Mouse (Mus musculus) CH12.LX (cell line): ENCODE data around the gene Gm15127. TPM values are rescaled to one million over a fixed set of nuclear protein-coding genes. Genes with fewer than 3 reads are reported as not detected.
"Not testable (repeated sequence)": the region's sequence is repeated elsewhere in the genome, so short reads cannot be mapped to it uniquely, and the experiment has no call there.

Experiments
- DNase-seq: peaks from one replicate; pipeline ENCODE4 v3.0.0-alpha.2; 2013; ENCODE audit errors: extremely low read depth
- H3K27ac ChIP-seq: 2 replicates; pipeline ENCODE4 v1.5.1; 2012; ENCODE audit warnings: low read depth, mild to moderate bottlenecking, control low read depth, moderate library complexity; ENCODE audit not compliant: insufficient read depth
- H3K27me3 ChIP-seq: replicated peaks from 2 replicates; pipeline ENCODE3; 2012; ENCODE audit warnings: inconsistent platforms
- H3K36me3 ChIP-seq, 2 experiments: replicated peaks in 1 of 2; 2 replicates each; pipeline versions ENCODE3 to v1.6.1; 2012; ENCODE audit warnings: inconsistent platforms in 1 of 2, low read length in 1 of 2, mild to moderate bottlenecking in 1 of 2, mixed read lengths in 1 of 2, moderate library complexity in 1 of 2; ENCODE audit not compliant: control insufficient read depth in 1 of 2, insufficient read depth in 1 of 2
- H3K4me1 ChIP-seq, 2 experiments: 2 replicates each; pipeline ENCODE4 v1.6.1; 2012; ENCODE audit warnings: inconsistent platforms in 1 of 2, moderate library complexity in 1 of 2; ENCODE audit not compliant: insufficient read depth in 2 of 2, control insufficient read depth in 1 of 2
- H3K4me2 ChIP-seq: 2 replicates; pipeline ENCODE4 v1.6.1; 2012; ENCODE audit warnings: low read depth, mild to moderate bottlenecking, control low read depth; ENCODE audit not compliant: poor library complexity, insufficient read depth, severe bottlenecking
- H3K4me3 ChIP-seq, 3 experiments: fragments of 150-350 bp in 1 of 3; sonication (generic) in 1 of 3; replicated peaks in 1 of 3; 2 replicates each; pipeline versions ENCODE3 to v1.5.1; 2011 to 2012; ENCODE audit warnings: low read depth in 2 of 3, low read length in 2 of 3, mild to moderate bottlenecking in 2 of 3, moderate library complexity in 2 of 3, control low read depth in 1 of 3, improper control_type of control experiment in 1 of 3, inconsistent platforms in 1 of 3, mixed read lengths in 1 of 3; ENCODE audit not compliant: poor library complexity in 1 of 3
- H3K79me2 ChIP-seq: replicated peaks from 2 replicates; pipeline ENCODE4 v1.6.1; 2012; ENCODE audit warnings: mild to moderate bottlenecking, moderate library complexity; ENCODE audit not compliant: control insufficient read depth, poor library complexity, insufficient read depth, severe bottlenecking; ENCODE audit errors: extremely low read depth
- H3K9ac ChIP-seq: 2 replicates; pipeline ENCODE4 v1.6.1; 2012; ENCODE audit warnings: low read depth, mild to moderate bottlenecking, control low read depth, moderate library complexity; ENCODE audit not compliant: insufficient read depth
- H3K9me3 ChIP-seq: replicated peaks from 2 replicates; pipeline ENCODE3; 2012; ENCODE audit warnings: low read length, inconsistent platforms, mixed read lengths
- dilution Hi-C: fragments of 300-500 bp; cut with MboI; formaldehyde crosslinking; loops from 2 replicates; pipeline ENCODE4 v1.14.3; 2020; ENCODE audit warnings: low sequenced_read_pairs; ENCODE audit not compliant: extremely low pct_unique_long_range_greater_than_20kb, extremely low pct_ligation_motif_present
- in situ Hi-C: fragments of 300-500 bp; cut with MboI; formaldehyde crosslinking; loops from 3 replicates; pipeline ENCODE4 v1.14.3; 2019; ENCODE audit warnings: low sequenced_read_pairs, low pct_ligation_motif_present, low pct_unique_long_range_greater_than_20kb, mixed read lengths
- polyA plus RNA-seq: library from polyadenylated mRNA; unstranded; fragments of >175 nt; gene quantifications from 2 replicates; pipeline ENCODE4 v1.2.1, GENCODE M21; 2012; ENCODE audit warnings: low read depth; ENCODE audit not compliant: insufficient read length
- total RNA-seq, 2 experiments: library from RNA; depleted of rRNA; stranded (reverse); fragments of 300-350 nt in 1 of 2; fragments of >200 nt in 1 of 2; gene quantifications; 2 replicates each; pipeline ENCODE4 v1.2.3; 2012 to 2014

Gm15127 gene
- total RNA-seq (2012; rRNA removed): not detected in 2 replicates
- total RNA-seq (2014; rRNA removed): not detected in 2 replicates
- polyA plus RNA-seq: not detected in 2 replicates

DNA sequence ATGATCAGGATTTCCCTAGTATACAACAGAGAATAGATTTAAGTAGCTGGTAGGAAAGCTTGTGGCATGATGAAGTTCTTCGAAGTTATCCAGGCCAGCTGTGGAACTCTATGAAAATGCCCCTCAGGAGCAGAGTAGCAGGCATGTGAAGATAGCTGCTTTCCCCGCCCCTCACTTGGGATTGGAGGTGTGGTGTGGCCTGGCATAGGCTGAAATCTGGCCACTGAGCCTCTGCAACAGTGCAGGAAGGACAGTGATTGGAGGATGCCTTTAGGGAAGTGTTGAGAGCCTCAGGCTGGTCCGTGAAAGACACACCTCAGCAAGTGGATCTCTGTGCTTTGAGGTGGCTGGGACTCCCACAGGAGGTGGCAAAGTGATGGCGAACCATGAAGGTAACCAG, at the start of gene Gm15127:
Gm15127 (plus strand) TSS at position 301 of the 400 bp plus-strand sequence.
- H3K4me3 ChIP-seq, H3K9ac ChIP-seq, in situ Hi-C loops, H3K4me2 ChIP-seq, H3K4me1 ChIP-seq, H3K79me2 ChIP-seq, H3K36me3 ChIP-seq, DNase-seq, H3K9me3 ChIP-seq, H3K27me3 ChIP-seq, dilution Hi-C loops, H3K27ac ChIP-seq: not testable (repeated sequence)

DNA sequence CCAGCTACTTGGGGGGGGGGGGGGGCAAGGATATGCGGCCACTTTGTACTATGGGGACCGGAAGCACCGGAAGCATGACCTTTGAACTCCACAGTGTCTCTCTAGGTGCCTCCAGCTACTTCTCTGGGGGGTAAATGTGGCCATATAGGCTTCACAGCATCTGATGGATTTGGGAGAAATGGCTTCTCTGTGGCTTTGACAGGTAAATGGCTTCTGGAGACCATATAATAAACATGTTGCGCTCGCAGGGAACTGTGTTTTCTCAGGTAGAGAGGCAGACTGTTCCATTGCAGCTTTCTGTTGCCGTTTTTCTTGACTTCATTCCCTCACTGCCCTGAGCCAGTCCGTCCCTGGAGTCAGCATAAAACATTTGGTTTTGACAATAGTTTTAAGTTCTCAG, 48.3 kb upstream of the Gm15127 start, which contains the start of gene Gm8334:
Gm8334 (minus strand) TSS at position 101 of the 400 bp plus-strand sequence.
- H3K4me1 ChIP-seq, H3K9ac ChIP-seq, H3K4me2 ChIP-seq, H3K9me3 ChIP-seq, DNase-seq, H3K4me3 ChIP-seq, in situ Hi-C loops, H3K27me3 ChIP-seq, H3K79me2 ChIP-seq, dilution Hi-C loops, H3K36me3 ChIP-seq, H3K27ac ChIP-seq: not testable (repeated sequence)

DNA sequence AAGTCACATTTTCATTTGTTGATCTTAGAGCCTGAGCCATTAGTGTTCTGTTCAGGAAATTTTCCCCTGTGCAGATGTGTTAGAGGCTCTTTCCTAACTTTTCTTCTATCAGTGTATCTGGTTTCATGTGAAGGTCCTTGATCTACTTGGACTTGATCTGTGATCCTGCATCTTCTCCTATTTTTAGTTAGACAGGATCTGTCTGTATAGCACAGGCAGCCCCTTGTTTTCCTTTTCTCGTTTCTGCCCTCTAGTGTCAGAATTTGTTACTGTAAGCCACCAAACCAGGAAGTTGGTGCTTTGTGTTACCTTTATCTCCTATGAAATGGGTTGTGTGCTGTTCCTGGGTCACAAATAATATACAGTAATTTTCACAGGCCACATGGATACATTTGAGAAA, 12.9 kb downstream of the Gm15127 start:
- H3K79me2 ChIP-seq, in situ Hi-C loops, H3K9me3 ChIP-seq, H3K9ac ChIP-seq, H3K36me3 ChIP-seq, H3K27me3 ChIP-seq, H3K4me1 ChIP-seq, DNase-seq, dilution Hi-C loops, H3K4me2 ChIP-seq, H3K27ac ChIP-seq, H3K4me3 ChIP-seq: not testable (repeated sequence)

Other genes with a start within 250 kb of the Gm15127 start
- not detected in 2 replicates for gene Gm15114, start 174.6 kb upstream of the Gm15127 start, total RNA-seq (2012; rRNA removed)
- not detected in 2 replicates for gene Gm15114, start 174.6 kb upstream of the Gm15127 start, total RNA-seq (2014; rRNA removed)
- gene Gm15114, start 174.6 kb upstream of the Gm15127 start, polyA plus RNA-seq: not detected in 2 replicates
- gene Gm8334, start 48.4 kb upstream of the Gm15127 start, total RNA-seq (2012; rRNA removed): not detected in 2 replicates
- gene Gm8334, start 48.4 kb upstream of the Gm15127 start, total RNA-seq (2014; rRNA removed): not detected in 2 replicates
- not detected in 2 replicates for gene Gm8334, start 48.4 kb upstream of the Gm15127 start, polyA plus RNA-seq
- gene Luzp4, start 194.0 kb downstream of the Gm15127 start, total RNA-seq (2012; rRNA removed): not detected in 2 replicates
- gene Luzp4, start 194.0 kb downstream of the Gm15127 start, total RNA-seq (2014; rRNA removed): not detected in 2 replicates
- not detected in 2 replicates for gene Luzp4, start 194.0 kb downstream of the Gm15127 start, polyA plus RNA-seq